ENCODE assay signal across 12 mouse cellular contexts in the genomic region with DNA sequence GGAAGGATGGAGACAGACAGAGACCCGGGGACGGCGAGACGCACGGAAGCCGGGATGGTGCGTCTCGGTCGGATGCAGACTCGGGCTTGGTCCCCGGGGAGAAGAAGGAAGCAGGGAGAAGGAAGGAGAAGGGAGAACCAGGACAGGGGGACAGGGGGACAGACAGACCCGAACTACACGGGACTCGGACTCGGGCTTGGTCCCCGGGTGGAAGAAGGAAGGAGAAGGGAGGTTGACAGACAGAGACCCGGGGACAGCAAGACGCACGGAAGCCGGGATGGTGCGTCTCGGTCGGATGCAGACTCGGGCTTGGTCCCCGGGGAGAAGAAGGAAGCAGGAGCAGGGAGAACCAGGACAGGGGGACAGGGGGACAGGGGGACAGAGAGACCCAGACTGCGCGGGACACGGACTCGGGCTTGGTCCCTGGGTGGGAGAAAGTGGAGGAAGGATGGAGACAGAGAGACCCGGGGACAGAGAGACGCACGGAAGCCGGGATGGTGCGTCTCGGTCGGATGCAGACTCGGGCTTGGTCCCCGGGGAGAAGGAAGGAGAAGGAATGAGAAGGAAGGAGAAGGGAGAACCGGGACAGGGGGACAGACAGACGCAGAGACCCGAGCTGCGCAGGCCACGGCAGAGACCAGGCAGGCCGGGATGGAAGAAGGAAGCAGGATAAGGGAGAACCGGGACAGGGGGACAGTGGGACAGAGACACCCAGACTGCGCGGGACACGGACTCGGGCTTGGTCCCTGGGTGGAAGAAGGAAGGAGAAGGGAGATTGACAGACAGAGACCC. TPM values are rescaled to one million over a fixed set of nuclear protein-coding genes. Genes with fewer than 3 reads are reported as not detected.
DNase-seq lines count a peak whose midpoint lies in the region; ATAC-seq and TF ChIP-seq lines count a peak whose summit lies in the region.
"Not testable (repeated sequence)": the region's sequence is repeated elsewhere in the genome, so short reads cannot be mapped to it uniquely, and the experiment has no call there.
"Had no signal": no experiment of that assay in that cellular context is flagged by ENCODE, and none has a peak within 500 bp of the region (broad histone marks: within the 10 kb centered on the region; RNA-seq: fewer than 3 reads in every experiment).

No protein-coding gene starts in this region.

- ATAC-seq in embryonic facial prominence, embryonic 13.5 days (ENCODE audit: insufficient number of reproducible peaks, insufficient read depth, low FRiP score, low TSS enrichment, low read depth): not testable (repeated sequence)
- ATAC-seq in liver, embryonic 12.5 days: 0 out of 2 replicates have a peak, but pooled peaks have one; percentile 5
- ATAC-seq in neural tube, embryonic 13.5 days (ENCODE audit: low read depth): 0 out of 2 replicates have a peak, but pooled peaks have one; percentile 9

- not testable (repeated sequence) for H3K4me1 ChIP-seq in embryonic facial prominence, embryonic 13.5 days; heart, adult 2 months (ENCODE audit: control insufficient read depth, insufficient read depth, low read length); liver, embryonic 12.5 days; neural tube, embryonic 13.5 days (replicated peaks)

- peaks cover 45% of the 10 kb centered on the region for H3K9me3 ChIP-seq in embryonic facial prominence, embryonic 13.5 days
- H3K9me3 ChIP-seq in liver, embryonic 12.5 days (replicated peaks): peaks cover 56% of the 10 kb centered on the region
- H3K9me3 ChIP-seq in neural tube, embryonic 13.5 days: peaks cover 55% of the 10 kb centered on the region

- intact Hi-C loops in heart, adult 2 months (cut with DNase I): not testable (repeated sequence)

- not testable (repeated sequence) for H3K27me3 ChIP-seq in embryonic facial prominence, embryonic 13.5 days; heart, adult 2 months (ENCODE audit: control insufficient read depth, insufficient read depth, low read length); liver, embryonic 12.5 days (replicated peaks); neural tube, embryonic 13.5 days

- not testable (repeated sequence) for H3K79me2 ChIP-seq in heart, adult 2 months (replicated peaks; ENCODE audit: control insufficient read depth, insufficient read depth, low read length)

- H3K36me3 ChIP-seq in embryonic facial prominence, embryonic 13.5 days: peaks cover 47% of the 10 kb centered on the region
- H3K36me3 ChIP-seq in heart, adult 2 months (ENCODE audit: control insufficient read depth, insufficient read depth, low read length): not testable (repeated sequence)
- H3K36me3 ChIP-seq in liver, embryonic 12.5 days: peaks cover 58% of the 10 kb centered on the region
- peaks cover 53% of the 10 kb centered on the region for H3K36me3 ChIP-seq in neural tube, embryonic 13.5 days

- not testable (repeated sequence) for H3K4me3 ChIP-seq in embryonic facial prominence, embryonic 13.5 days; heart, adult 2 months; liver, embryonic 12.5 days; neural tube, embryonic 13.5 days

- TF ChIP-seq CTCF in heart, adult 2 months (IDR thresholded peaks at IDR 0.05): not testable (repeated sequence)

- not testable (repeated sequence) for TF ChIP-seq POLR2A in heart, adult 2 months (IDR thresholded peaks at IDR 0.05; ENCODE audit: insufficient read depth, low read depth, low read length)

- H3K27ac ChIP-seq in embryonic facial prominence, embryonic 13.5 days: 0 out of 2 replicates have a peak overlapping the region, but pooled peaks have one; percentile 1
- H3K27ac ChIP-seq in heart, adult 2 months; liver, embryonic 12.5 days; neural tube, embryonic 13.5 days (replicated peaks): not testable (repeated sequence)

- WGBS in embryonic facial prominence, embryonic 13.5 days: 87% methylated on average over 49 of the region's 49 CpGs
- 84% methylated on average over 49 of the region's 49 CpGs for WGBS in heart, adult 2 months
- WGBS in liver, embryonic 12.5 days (ENCODE audit: insufficient replicate concordance): 83% methylated on average over 49 of the region's 49 CpGs
- 85% methylated on average over 49 of the region's 49 CpGs for WGBS in neural tube, embryonic 13.5 days

- TF ChIP-seq EP300 in heart, adult 2 months (IDR thresholded peaks at IDR 0.05; ENCODE audit: insufficient read depth, low read depth, low read length): not testable (repeated sequence)

- not testable (repeated sequence) for H3K4me2 ChIP-seq in embryonic facial prominence, embryonic 13.5 days; liver, embryonic 12.5 days; neural tube, embryonic 13.5 days

- H3K9ac ChIP-seq in embryonic facial prominence, embryonic 13.5 days; heart, adult 2 months (ENCODE audit: low read depth, low read length); liver, embryonic 12.5 days; neural tube, embryonic 13.5 days: not testable (repeated sequence)

- DNase-seq in CD8-positive naive resting alpha-beta T cell, adult 2 months (ENCODE audit: low read depth in 2 of 2, low spot score in 2 of 2): peak; percentile 6 to 16
- DNase-seq in c-Kit-positive CD71-positive TER-119-negative erythroid progenitor cells, embryonic 14.5 days (ENCODE audit: low read depth): peak; percentile 50
- DNase-seq in heart, adult 2 months: peak; percentile 3 to 38
- peak; percentile 27 for DNase-seq in kidney, adult 9 months
- peak; percentile 12 for DNase-seq in thymus, postnatal 0 days (ENCODE audit: low spot score)

RNA-seq across cellular contexts. Expression of a gene that starts 12.2 kb away (rescaled TPM):
- not detected in 2 replicates for polyA plus RNA-seq in embryonic facial prominence, embryonic 13.5 days (2015; fragmentation: Nextera tagmentation; extraction: Ambion mirVana)
- total RNA-seq in heart, adult 2 months (2021): not detected
- polyA plus RNA-seq in heart, adult 2 months (2012; rRNA removed): not detected in 2 replicates
- polyA plus RNA-seq in liver, embryonic 12.5 days (2016; fragmentation: Nextera tagmentation; extraction: Ambion mirVana): not detected in 2 replicates
- polyA plus RNA-seq in neural tube, embryonic 13.5 days (2015; fragmentation: Nextera tagmentation; extraction: Ambion mirVana): not detected in 2 replicates
- not detected in 2 replicates for polyA plus RNA-seq in thymus, postnatal 0 days (2015; fragmentation: Nextera tagmentation; extraction: Ambion mirVana)
- total RNA-seq: heart, adult 8-10 months; left cerebral cortex, adult 8-10 months; neutrophil, adult 5-6 weeks had no signal
- polyA plus RNA-seq: kidney, adult 2 months had no signal

RNA-seq across cellular contexts. Expression of a gene that starts 42.1 kb away (rescaled TPM):
- polyA plus RNA-seq in embryonic facial prominence, embryonic 13.5 days (2015; fragmentation: Nextera tagmentation; extraction: Ambion mirVana): not detected in 2 replicates
- total RNA-seq in heart, adult 2 months (2021): not detected
- polyA plus RNA-seq in heart, adult 2 months (2012; rRNA removed): not detected in 2 replicates
- polyA plus RNA-seq in liver, embryonic 12.5 days (2016; fragmentation: Nextera tagmentation; extraction: Ambion mirVana): not detected in 2 replicates
- polyA plus RNA-seq in neural tube, embryonic 13.5 days (2015; fragmentation: Nextera tagmentation; extraction: Ambion mirVana): not detected in 2 replicates
- polyA plus RNA-seq in thymus, postnatal 0 days (2015; fragmentation: Nextera tagmentation; extraction: Ambion mirVana): not detected in 2 replicates
- total RNA-seq: heart, adult 8-10 months; left cerebral cortex, adult 8-10 months; neutrophil, adult 5-6 weeks had no signal
- polyA plus RNA-seq: kidney, adult 2 months had no signal
